15 mouse cellular contexts compared by ENCODE assay signal in the genomic region with DNA sequence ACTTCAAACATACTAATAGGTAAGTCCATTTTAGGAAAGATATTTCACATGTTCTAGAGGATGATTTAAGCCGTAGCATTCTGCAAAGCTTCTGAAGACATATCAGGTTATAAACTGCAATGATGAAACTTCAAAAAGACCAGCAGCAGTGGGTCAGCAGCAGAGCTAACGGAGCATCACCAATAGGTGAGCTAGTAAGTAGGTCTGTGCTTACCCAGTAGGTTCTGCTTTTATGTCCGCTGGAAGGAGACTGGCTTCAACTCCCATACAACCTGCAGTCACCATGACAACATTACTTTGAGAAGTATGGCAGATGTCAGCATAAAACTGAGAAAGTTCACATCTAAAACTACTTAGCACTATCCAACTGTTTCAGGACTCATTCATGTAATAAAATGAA.
"Had no signal": no experiment of that assay in that cellular context is flagged by ENCODE, and none has a peak within 500 bp of the region (broad histone marks: within the 10 kb centered on the region; RNA-seq: fewer than 3 reads in every experiment).

No protein-coding gene starts in this region.

- H3K27me3 ChIP-seq: liver, embryonic 13.5 days; midbrain, embryonic 12.5 days; midbrain, embryonic 15.5 days; neural tube, embryonic 13.5 days had no signal

- H3K4me2 ChIP-seq: liver, embryonic 13.5 days; midbrain, embryonic 12.5 days; midbrain, embryonic 15.5 days; neural tube, embryonic 13.5 days had no signal

- H3K27ac ChIP-seq: left cerebral cortex, adult 2 months; liver, embryonic 13.5 days; macrophage; midbrain, embryonic 12.5 days; midbrain, embryonic 15.5 days; neural tube, embryonic 13.5 days; stomach, postnatal 0 days had no signal

- H3K9ac ChIP-seq: liver, embryonic 13.5 days; midbrain, embryonic 12.5 days; midbrain, embryonic 15.5 days; neural tube, embryonic 13.5 days had no signal

- H3K4me1 ChIP-seq: midbrain, embryonic 12.5 days; midbrain, embryonic 15.5 days; neural tube, embryonic 13.5 days had no signal

- H3K36me3 ChIP-seq: liver, embryonic 13.5 days; midbrain, embryonic 12.5 days; midbrain, embryonic 15.5 days; neural tube, embryonic 13.5 days had no signal

- DNase-seq: layer of hippocampus, postnatal 36 days; liver, embryonic 13.5 days; lung, adult 2 months; retina, postnatal 1 day; right cerebral cortex, postnatal 25 days; thymus, postnatal 25 days had no signal

- H3K9me3 ChIP-seq: liver, embryonic 13.5 days; midbrain, embryonic 12.5 days; midbrain, embryonic 15.5 days; neural tube, embryonic 13.5 days had no signal

- ATAC-seq: inflammation-experienced regulatory T-cells, adult 6 months; intestine, embryonic 16.5 days; midbrain, embryonic 15.5 days had no signal

- H3K4me3 ChIP-seq: left cerebral cortex, adult 2 months; liver, embryonic 13.5 days; midbrain, embryonic 12.5 days; midbrain, embryonic 15.5 days; myocyte; neural tube, embryonic 13.5 days had no signal
